Mouse (Mus musculus) cerebellum, adult 2 months (tissue): Measurements from ENCODE around the gene Ccdc116.

Experiments used
- CTCF ChIP-seq: fragments of 200-500 bp; IDR thresholded peaks from 2 replicates; pipeline ENCODE4 v1.5.1; 2011; ENCODE audit warnings: low read depth, mild to moderate bottlenecking, control low read depth, low read length, moderate library complexity, borderline replicate concordance; ENCODE audit not compliant: insufficient read depth
- POLR2A ChIP-seq: fragments of 200-500 bp; IDR thresholded peaks from 2 replicates; pipeline ENCODE4 v1.6.1; 2011; ENCODE audit warnings: low read length, control low read depth, borderline replicate concordance; ENCODE audit not compliant: insufficient read depth

- TF ChIP-seq POLR2A: no peak
- no peak for TF ChIP-seq CTCF
Observed at GRCm38 (mm10) chr16:17102630-17103220, 44.3 kb downstream of the Ccdc116 start.
